In genomic region chr17:83322621-83323335, GRCm38 (mm10) we compare ENCODE assay signal across 8 mouse cellular contexts. TPM values are rescaled to one million over a fixed set of nuclear protein-coding genes. Genes with fewer than 3 reads are reported as not detected.
DNase-seq lines count a peak whose midpoint lies in the region; ATAC-seq and TF ChIP-seq lines count a peak whose summit lies in the region.

No protein-coding gene starts in this region.

- H3K27ac ChIP-seq in forebrain, embryonic 10.5 days = peak overlapping the region; percentile 60
- H3K27ac ChIP-seq in heart, embryonic 15.5 days = peak overlapping the region; percentile 76
- no peak overlapping the region for H3K27ac ChIP-seq in liver, embryonic 14.5 days
- peak overlapping the region; percentile 38 for H3K27ac ChIP-seq in neural tube, embryonic 13.5 days (replicated peaks)

- WGBS in forebrain, embryonic 10.5 days = 20% methylated on average over 25 of the region's 25 CpGs
- 9% methylated on average over 25 of the region's 25 CpGs for WGBS in heart, embryonic 15.5 days
- WGBS in liver, embryonic 14.5 days (ENCODE audit: insufficient replicate concordance) = 26% methylated on average over 25 of the region's 25 CpGs
- 12% methylated on average over 25 of the region's 25 CpGs for WGBS in neural tube, embryonic 13.5 days

- peak; percentile 81 for ATAC-seq in heart, embryonic 15.5 days (replicated peaks; ENCODE audit: insufficient number of reproducible peaks, insufficient read depth, low FRiP score, low read depth)
- ATAC-seq in liver, embryonic 14.5 days (ENCODE audit: insufficient read depth) = peak; percentile 28; the same call in 1 of the 2 replicates
- ATAC-seq in neural tube, embryonic 13.5 days (ENCODE audit: low read depth) = peak; percentile 50
- no peak for ATAC-seq in inflammation-experienced regulatory T-cells, adult 6 months

- H3K36me3 ChIP-seq in forebrain, embryonic 10.5 days (replicated peaks) = no peaks in the 10 kb centered on the region
- no peaks in the 10 kb centered on the region for H3K36me3 ChIP-seq in heart, embryonic 15.5 days
- H3K36me3 ChIP-seq in liver, embryonic 14.5 days (replicated peaks; ENCODE audit: control insufficient read depth, insufficient read depth, low read depth) = no peaks in the 10 kb centered on the region
- H3K36me3 ChIP-seq in neural tube, embryonic 13.5 days = no peaks in the 10 kb centered on the region

- peak overlapping the region; percentile 40 for H3K4me3 ChIP-seq in forebrain, embryonic 10.5 days
- peak overlapping the region; percentile 33 for H3K4me3 ChIP-seq in heart, embryonic 15.5 days
- 0 out of 4 replicates have a peak overlapping the region, but pooled peaks of 1 of the 2 experiments have one; percentile 2 for H3K4me3 ChIP-seq in liver, embryonic 14.5 days (ENCODE audit: insufficient read depth in 1 of 2, low read depth in 2 of 2, low read length in 2 of 2)
- H3K4me3 ChIP-seq in neural tube, embryonic 13.5 days = peak overlapping the region; percentile 28

- H3K9me3 ChIP-seq in forebrain, embryonic 10.5 days = peaks cover 11% of the 10 kb centered on the region; the same call in 1 of the 2 replicates
- H3K9me3 ChIP-seq in heart, embryonic 15.5 days (replicated peaks) = no peaks in the 10 kb centered on the region
- no peaks in the 10 kb centered on the region for H3K9me3 ChIP-seq in liver, embryonic 14.5 days (ENCODE audit: control insufficient read depth, low read length)
- H3K9me3 ChIP-seq in neural tube, embryonic 13.5 days = no peaks in the 10 kb centered on the region

- TF ChIP-seq CTCF in liver, embryonic 14.5 days (IDR thresholded peaks at IDR 0.05; ENCODE audit: low read depth) = no peak

- TF ChIP-seq EP300 in liver, embryonic 14.5 days (IDR thresholded peaks at IDR 0.05; ENCODE audit: low read depth) = no peak

- peak; percentile 54 for DNase-seq in urinary bladder, postnatal 14 days (ENCODE audit: low spot score)
- DNase-seq in urinary bladder, adult 2 months (ENCODE audit: low spot score) = no peak
- DNase-seq in forebrain, embryonic 10.5 days (ENCODE audit: extremely low spot score, low spot score) = peak; percentile 37
- DNase-seq in kidney, postnatal 14 days = peak; percentile 71
- no peak for DNase-seq in liver, embryonic 14.5 days (ENCODE audit: low read depth in 3 of 3, low spot score in 3 of 3)

- peaks cover 22% of the 10 kb centered on the region for H3K4me1 ChIP-seq in forebrain, embryonic 10.5 days
- peaks cover 37% of the 10 kb centered on the region for H3K4me1 ChIP-seq in heart, embryonic 15.5 days (replicated peaks)
- H3K4me1 ChIP-seq in liver, embryonic 14.5 days (replicated peaks; ENCODE audit: control insufficient read depth in 2 of 2, insufficient read depth in 2 of 2, low read length in 1 of 2) = peaks cover 0 to 8% of the 10 kb centered on the region in 2 experiments; a peak in 2 of 4 replicates
- peaks cover 18% of the 10 kb centered on the region for H3K4me1 ChIP-seq in neural tube, embryonic 13.5 days (replicated peaks)

- no peak overlapping the region; the same call in 1 of the 2 replicates for H3K9ac ChIP-seq in heart, embryonic 15.5 days
- no peak overlapping the region for H3K9ac ChIP-seq in liver, embryonic 14.5 days (replicated peaks)
- peak overlapping the region; percentile 62 for H3K9ac ChIP-seq in neural tube, embryonic 13.5 days

- peaks cover 14% of the 10 kb centered on the region for H3K27me3 ChIP-seq in forebrain, embryonic 10.5 days (ENCODE audit: poor library complexity, severe bottlenecking)
- H3K27me3 ChIP-seq in heart, embryonic 15.5 days = no peaks in the 10 kb centered on the region
- H3K27me3 ChIP-seq in liver, embryonic 14.5 days (ENCODE audit: control insufficient read depth, insufficient read depth, low read length) = no peaks in the 10 kb centered on the region
- H3K27me3 ChIP-seq in neural tube, embryonic 13.5 days = no peaks in the 10 kb centered on the region; the same call in 1 of the 2 replicates

- H3K4me2 ChIP-seq in heart, embryonic 15.5 days = peak overlapping the region; percentile 60
- H3K4me2 ChIP-seq in liver, embryonic 14.5 days (ENCODE audit: low read depth) = peak overlapping the region; percentile 45
- H3K4me2 ChIP-seq in neural tube, embryonic 13.5 days = peak overlapping the region; percentile 58

RNA-seq across cellular contexts. Expression of gene Eml4, which starts 28.0 kb away (rescaled TPM):
- 17.4 and 19.6 TPM in 2 replicates for polyA plus RNA-seq in urinary bladder, adult 2 months (2012; rRNA removed)
- polyA plus RNA-seq in forebrain, embryonic 10.5 days (2016; fragmentation: Nextera tagmentation; extraction: Ambion mirVana) = 40.6 and 41.6 TPM in 2 replicates
- polyA plus RNA-seq in heart, embryonic 15.5 days (2015; fragmentation: Nextera tagmentation; extraction: Ambion mirVana) = 11.0 and 16.3 TPM in 2 replicates
- polyA plus RNA-seq in liver, embryonic 14.5 days (2012; rRNA removed) = 4.0 and 5.0 TPM in 2 replicates
- polyA plus RNA-seq in liver, embryonic 14.5 days (2014; fragmentation: Nextera tagmentation; extraction: Ambion mirVana) = 4.8 and 4.9 TPM in 2 replicates
- 31.6 and 37.6 TPM in 2 replicates for polyA plus RNA-seq in neural tube, embryonic 13.5 days (2015; fragmentation: Nextera tagmentation; extraction: Ambion mirVana)
- 10 to 100 TPM; 13.1 to 20.9 (median 19.4) TPM for polyA plus RNA-seq in inflammation-experienced regulatory T-cells, adult 6 months (2017; shearing (Covaris generic))

Comparison
In these comparisons a context has a peak if more than half of its experiments do, and no peak if none do; other contexts are left out.
1. DNase-seq: peak in urinary bladder, postnatal 14 days (single experiment), forebrain, embryonic 10.5 days (single experiment) and kidney, postnatal 14 days (single experiment); none in urinary bladder, adult 2 months (single experiment) and liver, embryonic 14.5 days (0 of 3).
2. Peak in every context shown above with its lines, with median percentiles within 50 percentile points of each other: H3K4me2 ChIP-seq.